Mouse (Mus musculus): ENCODE data around the gene Katnal1.

Gene Katnal1

GRCm38 (mm10) chr5:148885821-148886609 lies 43.1 kb downstream of the Katnal1 start:
- CTCF ChIA-PET = interaction anchor here (0.6 to 1.7 kb wide), 14 partner anchors 42 to 403 kb away, joined by 3 to 8 read pairs (median 3); no protein-coding TSS in a partner anchor
- POLR2A ChIA-PET = interaction anchor here (0.5 to 1.9 kb wide), 23 partner anchors 9 to 1823 kb away, joined by 3 to 6 read pairs (median 3); no protein-coding TSS in a partner anchor

- POLR2A ChIA-PET = no interaction called here
Observed at GRCm38 (mm10) chr5:148883671-148884070, 45.4 kb downstream of the Katnal1 start.

GRCm38 (mm10) chr5:148879218-148879617 lies 49.9 kb downstream of the Katnal1 start:
- ChIA-PET CTCF (interaction anchor here (0.5 to 5.1 kb wide), 43 partner anchors 8 to 692 kb away, joined by 3 to 50 read pairs (median 4); partner anchors contain the start of gene Katnal1 (in 1 of the 4)), POLR2A (interaction anchor here in 2 of 4 experiments (0.8 to 2.2 kb wide), 10 partner anchors 8 to 127 kb away, joined by 3 to 8 read pairs (median 3); no protein-coding TSS in a partner anchor)

More at GRCm38 (mm10) chr5:148883671-148884070, 45.4 kb downstream of the Katnal1 start:
- CTCF ChIA-PET = interaction anchor here in 1 of 4 experiments (0.5 to 1.6 kb wide), 2 partner anchors 71 to 894 kb away, joined by 3 to 4 read pairs; no protein-coding TSS in a partner anchor

GRCm38 (mm10) chr5:148873116-148873515 lies 56.0 kb downstream of the Katnal1 start:
- ChIA-PET CTCF (interaction anchor here in 1 of 4 experiments (0.6 to 1.1 kb wide), 2 partner anchors 61 to 62 kb away, joined by 3 read pairs; no protein-coding TSS in a partner anchor), POLR2A (no interaction called here)

- ChIA-PET POLR2A (interaction anchor here in 1 of 4 experiments (0.6 to 1.0 kb wide), 2 partner anchors 9 to 82 kb away, joined by 3 to 5 read pairs; no protein-coding TSS in a partner anchor), CTCF (no interaction called here)
Observed at GRCm38 (mm10) chr5:148869583-148869982, 59.5 kb downstream of the Katnal1 start.

GRCm38 (mm10) chr5:148867766-148868165 lies 61.4 kb downstream of the Katnal1 start:
- POLR2A ChIA-PET = interaction anchor here in 2 of 4 experiments (0.6 to 2.1 kb wide), 3 partner anchors 11 to 18 kb away, joined by 4 to 6 read pairs (median 4); no protein-coding TSS in a partner anchor

GRCm38 (mm10) chr5:148867171-148867570 lies 61.9 kb downstream of the Katnal1 start:
- CTCF ChIA-PET = no interaction called here
- POLR2A ChIA-PET = interaction anchor here in 2 of 4 experiments (0.6 to 2.1 kb wide), 3 partner anchors 12 to 18 kb away, joined by 4 to 6 read pairs (median 4); no protein-coding TSS in a partner anchor

More at GRCm38 (mm10) chr5:148867766-148868165, 61.4 kb downstream of the Katnal1 start:
- CTCF ChIA-PET = no interaction called here

GRCm38 (mm10) chr5:148866571-148866970 lies 62.5 kb downstream of the Katnal1 start:
- ChIA-PET POLR2A (interaction anchor here in 1 of 4 experiments (0.5 to 2.1 kb wide), 2 partner anchors 19 to 102 kb away, joined by 4 to 6 read pairs; no protein-coding TSS in a partner anchor), CTCF (interaction anchor here in 1 of 4 experiments (0.7 kb wide), 1 partner anchor 20 kb away, joined by 3 read pairs; no protein-coding TSS in a partner anchor)

- ChIA-PET POLR2A (interaction anchor here in 1 of 4 experiments (0.6 to 2.0 kb wide), 2 partner anchors 16 to 465 kb away, joined by 3 to 8 read pairs; no protein-coding TSS in a partner anchor), CTCF (interaction anchor here in 2 of 4 experiments (0.6 kb wide), 2 partner anchors 68 to 104 kb away, joined by 3 to 7 read pairs; no protein-coding TSS in a partner anchor)
Observed at GRCm38 (mm10) chr5:148863409-148863808, 65.7 kb downstream of the Katnal1 start.

GRCm38 (mm10) chr5:148862853-148863252 lies 66.3 kb downstream of the Katnal1 start:
- ChIA-PET CTCF (interaction anchor here in 2 of 4 experiments (0.6 kb wide), 2 partner anchors 68 to 105 kb away, joined by 3 to 7 read pairs; no protein-coding TSS in a partner anchor), POLR2A (interaction anchor here in 1 of 4 experiments (1.1 kb wide), 1 partner anchor 31 kb away, joined by 3 read pairs; no protein-coding TSS in a partner anchor)

GRCm38 (mm10) chr5:148862136-148862535 lies 67.0 kb downstream of the Katnal1 start:
- ChIA-PET CTCF (no interaction called here), POLR2A (interaction anchor here in 1 of 4 experiments (1.1 kb wide), 1 partner anchor 31 kb away, joined by 3 read pairs; no protein-coding TSS in a partner anchor)

- CTCF ChIA-PET = no interaction called here
- POLR2A ChIA-PET = no interaction called here
Observed at GRCm38 (mm10) chr5:148857522-148857921, 71.6 kb downstream of the Katnal1 start.

- CTCF ChIA-PET = interaction anchor here in 1 of 4 experiments (1.7 kb wide), 1 partner anchor 24 kb away, joined by 5 read pairs; no protein-coding TSS in a partner anchor
Observed at GRCm38 (mm10) chr5:148855047-148855446, 74.1 kb downstream of the Katnal1 start.

GRCm38 (mm10) chr5:148854166-148854565 lies 75.0 kb downstream of the Katnal1 start:
- ChIA-PET POLR2A (interaction anchor here in 2 of 4 experiments (0.8 to 1.5 kb wide), 2 partner anchors 17 to 428 kb away, joined by 3 to 8 read pairs; no protein-coding TSS in a partner anchor), CTCF (interaction anchor here in 2 of 4 experiments (0.5 to 1.7 kb wide), 4 partner anchors 25 to 615 kb away, joined by 3 to 7 read pairs (median 4); no protein-coding TSS in a partner anchor)

More at GRCm38 (mm10) chr5:148855047-148855446, 74.1 kb downstream of the Katnal1 start:
- POLR2A ChIA-PET = no interaction called here

GRCm38 (mm10) chr5:148849516-148849915 lies 79.6 kb downstream of the Katnal1 start:
- ChIA-PET CTCF (interaction anchor here in 2 of 4 experiments (0.6 to 1.3 kb wide), 2 partner anchors 31 to 56 kb away, joined by 3 to 5 read pairs; no protein-coding TSS in a partner anchor), POLR2A (interaction anchor here in 1 of 4 experiments (0.7 kb wide), 1 partner anchor 185 kb away, joined by 3 read pairs; no protein-coding TSS in a partner anchor)

GRCm38 (mm10) chr5:148847032-148847431 lies 82.1 kb downstream of the Katnal1 start:
- CTCF ChIA-PET = interaction anchor here in 2 of 4 experiments (0.7 to 1.5 kb wide), 8 partner anchors 10 to 90 kb away, joined by 3 to 7 read pairs (median 3); no protein-coding TSS in a partner anchor
- POLR2A ChIA-PET = interaction anchor here in 1 of 4 experiments (1.5 kb wide), 1 partner anchor 10 kb away, joined by 4 read pairs; no protein-coding TSS in a partner anchor

GRCm38 (mm10) chr5:148837069-148837468 lies 92.1 kb downstream of the Katnal1 start:
- CTCF ChIA-PET = interaction anchor here in 3 of 4 experiments (0.5 to 1.3 kb wide), 6 partner anchors 10 to 598 kb away, joined by 3 to 6 read pairs (median 4); no protein-coding TSS in a partner anchor
- POLR2A ChIA-PET = interaction anchor here (0.5 to 1.6 kb wide), 11 partner anchors 9 to 417 kb away, joined by 3 to 8 read pairs (median 3); no protein-coding TSS in a partner anchor
